Mouse (Mus musculus) central nervous system, embryonic 11.5 days (tissue): Measurements from ENCODE around the gene Ppp1r7. TPM values are rescaled to one million over a fixed set of nuclear protein-coding genes. Genes with fewer than 3 reads are reported as not detected.

Source experiments
- polyA plus RNA-seq: library from polyadenylated mRNA; depleted of rRNA; stranded (reverse); fragments of >200 nt; gene quantifications from 2 replicates; pipeline ENCODE4 v1.2.3, GENCODE M21; 2012; rRNA removed

The Ppp1r7 gene
- 20.0 and 23.1 TPM in 2 replicates for polyA plus RNA-seq

DNA sequence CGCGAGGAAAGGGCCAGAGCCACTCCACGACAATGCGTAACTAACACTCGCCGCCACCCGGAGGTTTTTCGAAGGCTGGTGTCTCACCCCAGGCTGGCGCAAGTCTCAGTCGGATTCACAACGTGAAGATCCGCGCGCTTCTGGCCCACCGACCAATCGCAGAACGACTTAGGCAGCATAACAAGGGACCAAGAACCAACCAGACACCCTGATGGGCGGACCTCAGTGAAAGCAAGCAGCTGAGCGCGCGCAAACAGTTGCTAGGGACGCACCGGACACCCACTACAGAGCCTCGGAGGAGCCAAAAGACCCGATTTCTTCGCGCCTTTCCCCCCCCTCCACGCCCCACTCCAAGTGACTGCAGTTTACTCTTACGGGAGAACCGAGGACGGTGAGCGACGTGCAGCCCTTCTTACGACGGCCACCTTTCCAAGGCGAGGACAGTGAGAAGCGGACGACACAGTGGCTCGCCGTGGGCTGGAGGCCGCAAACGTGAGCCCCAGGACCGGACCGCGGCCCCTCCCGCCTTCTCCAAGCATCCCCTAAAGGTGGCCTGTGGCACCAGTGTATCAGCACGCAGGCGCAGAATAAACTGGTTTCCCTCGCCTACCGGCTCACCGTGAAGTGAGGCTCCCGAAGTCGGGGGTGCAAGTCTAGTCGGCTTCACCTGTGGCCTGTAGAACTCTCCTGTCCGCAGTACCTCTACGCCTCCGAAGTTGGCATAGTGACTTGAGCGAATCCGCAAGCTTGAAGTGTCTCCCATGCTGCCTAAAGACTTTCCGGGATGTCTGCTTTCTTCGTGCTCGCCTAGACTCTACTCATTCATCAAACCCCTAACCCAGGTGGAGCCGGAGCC, at the start of gene Ppp1r7, which contains the start of gene Pask:
Ppp1r7 (plus strand) TSS at position 207 of the 856 bp plus-strand sequence.
Pask (minus strand) TSS at position 835 of the 856 bp plus-strand sequence.

DNA sequence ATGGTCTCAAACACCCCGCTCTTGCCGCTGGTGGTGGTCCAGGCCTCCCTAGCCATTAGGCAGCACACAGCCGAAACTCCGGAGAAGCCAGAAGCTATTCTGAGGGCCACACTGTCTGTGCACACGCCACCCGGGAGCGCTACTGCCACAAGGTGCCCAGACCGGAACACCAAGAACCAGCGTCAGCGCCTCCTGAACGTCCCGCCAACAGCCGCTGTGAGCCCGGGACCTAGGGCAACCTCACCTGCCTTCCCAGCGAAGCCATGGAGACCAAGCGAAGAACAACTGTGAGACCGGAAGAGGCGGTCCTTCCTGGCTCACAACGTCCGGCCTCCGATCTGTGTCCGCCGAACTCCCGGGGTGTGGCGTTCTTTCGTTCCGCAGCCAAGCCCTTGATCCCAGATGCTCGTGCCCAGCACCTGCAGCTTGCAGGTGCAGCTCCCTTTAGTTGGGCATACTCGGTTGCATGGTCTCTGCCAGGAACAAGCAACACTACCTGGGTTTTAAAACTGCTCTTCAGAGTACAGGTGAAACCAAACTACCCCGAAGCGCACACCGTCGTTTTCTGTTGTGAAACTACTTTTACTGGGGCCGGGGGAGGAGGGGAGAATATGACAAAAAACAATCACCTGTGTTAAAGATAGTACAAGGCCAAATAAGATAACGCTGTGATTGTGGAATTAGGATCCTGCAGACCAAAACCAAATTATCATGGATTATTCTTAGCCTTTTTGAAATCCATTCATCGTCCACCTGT, 36.9 kb upstream of the Ppp1r7 start, which contains the start of gene Mterf4:
Mterf4 (minus strand) TSS at position 335 of the 757 bp plus-strand sequence.

DNA sequence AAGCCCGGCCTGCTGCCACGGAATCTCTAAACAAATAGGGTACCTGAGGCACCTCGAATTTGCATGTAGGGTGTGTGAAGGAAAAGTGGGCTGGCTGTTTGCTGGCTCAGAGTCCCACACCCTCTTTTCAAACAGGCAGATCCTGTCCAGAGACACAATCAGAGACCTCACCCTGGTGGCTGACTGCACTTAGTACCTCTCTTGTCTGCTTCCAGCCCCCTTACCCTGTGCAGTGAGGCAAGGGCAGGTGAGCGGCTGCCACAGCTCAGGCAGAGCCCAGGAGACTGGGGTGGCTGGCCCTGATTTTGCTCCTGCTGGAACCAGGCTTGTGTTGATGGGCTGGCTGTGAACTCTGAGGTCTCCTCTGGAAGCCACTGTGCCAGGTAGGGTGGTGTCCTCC, 31.0 kb downstream of the Ppp1r7 start, which contains the start of gene Ano7:
Ano7 (plus strand) TSS at position 266 of the 400 bp plus-strand sequence.

Other genes starting within 250 kb of the Ppp1r7 start
- 30.0 and 36.2 TPM in 2 replicates for gene Kif1a, start 240.9 kb upstream of the Ppp1r7 start, polyA plus RNA-seq
- gene Agxt, start 207.6 kb upstream of the Ppp1r7 start, polyA plus RNA-seq = 0.04 and 0.18 TPM in 2 replicates
- gene 2310007B03Rik, start 181.9 kb upstream of the Ppp1r7 start, polyA plus RNA-seq = 0.15 and 0.20 TPM in 2 replicates
- 0.25 and 0.39 TPM in 2 replicates for gene Crocc2, start 174.1 kb upstream of the Ppp1r7 start, polyA plus RNA-seq
- gene Sned1, start 107.0 kb upstream of the Ppp1r7 start, polyA plus RNA-seq = 8.3 and 24.6 TPM in 2 replicates
- 26.4 and 29.7 TPM in 2 replicates for gene Mterf4, start 36.9 kb upstream of the Ppp1r7 start, polyA plus RNA-seq
- 24.1 and 28.2 TPM in 2 replicates for gene Pask, start 628 bp downstream of the Ppp1r7 start, polyA plus RNA-seq
- 0.25 and 0.67 TPM in 2 replicates for gene Ano7, start 31.1 kb downstream of the Ppp1r7 start, polyA plus RNA-seq
- gene Hdlbp, start 136.0 kb downstream of the Ppp1r7 start, polyA plus RNA-seq = 89.3 and 119 TPM in 2 replicates
- gene Farp2, start 169.2 kb downstream of the Ppp1r7 start, polyA plus RNA-seq = 2.3 and 4.4 TPM in 2 replicates